Mouse (Mus musculus) frontal cortex, postnatal 25 days (tissue): ENCODE results near the gene Nat8l.
"Not testable (repeated sequence)": the region's sequence is repeated elsewhere in the genome, so short reads cannot be mapped to it uniquely, and the experiment has no call there.

Experiments used
- DNase-seq, 2 experiments: peaks; one replicate each; pipeline ENCODE4 v3.0.0; 2022; ENCODE audit warnings: low spot score in 2 of 2

Gene Nat8l

GRCm38 (mm10) chr5:33995843-33996693 is at the start of gene Nat8l:
Gene Nat8l, plus strand, starts transcription at chr5:33995984.
- peak; percentile 82 to 84 for DNase-seq

- not testable (repeated sequence) for DNase-seq
Observed at GRCm38 (mm10) chr5:33947035-33947434, 48.7 kb upstream of the Nat8l start.

- no peak for DNase-seq
Observed at GRCm38 (mm10) chr5:33948314-33948713, 47.5 kb upstream of the Nat8l start.

- DNase-seq: no peak
Observed at GRCm38 (mm10) chr5:33953471-33954185, 42.2 kb upstream of the Nat8l start.

GRCm38 (mm10) chr5:33954354-33954753 is 41.4 kb upstream of the Nat8l start:
- peak; percentile 74 to 80 for DNase-seq

- no peak for DNase-seq
Observed at GRCm38 (mm10) chr5:33955868-33956267, 39.9 kb upstream of the Nat8l start.

- DNase-seq: no peak
Observed at GRCm38 (mm10) chr5:33959382-33959781, 36.4 kb upstream of the Nat8l start.

GRCm38 (mm10) chr5:33974736-33975135 is 21.0 kb upstream of the Nat8l start:
- DNase-seq: no peak

GRCm38 (mm10) chr5:33976267-33976666 is 19.5 kb upstream of the Nat8l start:
- no peak for DNase-seq

GRCm38 (mm10) chr5:33982731-33983259 is 13.0 kb upstream of the Nat8l start:
- no peak for DNase-seq

- peak; percentile 73 to 85 for DNase-seq
Observed at GRCm38 (mm10) chr5:33983309-33984121, 12.3 kb upstream of the Nat8l start, which contains the start of gene Gm1673. Gene Gm1673, plus strand, starts transcription at chr5:33983433.

- peak in 1 of 2 experiments; percentile 42 for DNase-seq
Observed at GRCm38 (mm10) chr5:33994671-33995625, 836 bp upstream of the Nat8l start.

- DNase-seq: no peak
Observed at GRCm38 (mm10) chr5:33996694-33997045, 886 bp downstream of the Nat8l start.

- peak; percentile 64 to 66 for DNase-seq
Observed at GRCm38 (mm10) chr5:33997051-33997741, 1.4 kb downstream of the Nat8l start.

- DNase-seq: no peak
Observed at GRCm38 (mm10) chr5:33997829-33998504, 2.2 kb downstream of the Nat8l start.

GRCm38 (mm10) chr5:33998505-33998877 is 2.7 kb downstream of the Nat8l start:
- no peak for DNase-seq

- DNase-seq: no peak
Observed at GRCm38 (mm10) chr5:33999466-34000090, 3.8 kb downstream of the Nat8l start.

GRCm38 (mm10) chr5:34000809-34001208 is 5.0 kb downstream of the Nat8l start:
- no peak for DNase-seq

- DNase-seq: no peak
Observed at GRCm38 (mm10) chr5:34001401-34001800, 5.6 kb downstream of the Nat8l start.
